Mouse (Mus musculus) G1E-ER4 (cell line): ENCODE results near the gene BC035044. TPM values are rescaled to one million over a fixed set of nuclear protein-coding genes. Genes with fewer than 3 reads are reported as not detected.

Source experiments
- GATA1 ChIP-seq: IDR thresholded peaks from one replicate; pipeline ENCODE4 v1.8.0; 2012; ENCODE audit warnings: low read length, inconsistent platforms
- polyA plus RNA-seq: library from polyadenylated mRNA; stranded (reverse); fragments of >175 nt; gene quantifications from 2 replicates; pipeline ENCODE4 v1.2.3, GENCODE M21; 2012

The BC035044 gene
- polyA plus RNA-seq, 1 experiment, result not detected

GRCm38 (mm10) chr6:128802999-128803857 lies 87.7 kb downstream of the BC035044 start:
- TF ChIP-seq GATA1, result no peak

DNA sequence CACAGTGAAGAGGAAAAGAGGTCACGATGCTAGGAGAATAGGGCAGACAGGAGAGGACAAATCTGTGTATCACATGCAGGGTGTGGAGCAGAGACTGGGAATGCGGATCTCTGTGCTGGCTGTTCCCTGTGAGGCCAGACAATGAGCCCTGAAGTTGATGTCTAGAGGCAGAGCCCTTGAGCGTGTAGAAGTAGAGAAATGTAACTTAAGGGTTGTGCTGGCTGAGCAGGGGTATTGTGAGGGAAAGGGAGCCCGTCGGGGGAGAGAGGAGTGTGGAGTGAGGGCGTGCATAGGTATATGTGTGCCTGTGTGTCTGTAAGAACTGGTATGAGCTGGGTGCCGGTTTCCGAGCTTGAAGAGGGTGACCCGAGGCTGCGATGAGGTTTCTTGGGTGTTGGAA lies 88.4 kb downstream of the BC035044 start:
- TF ChIP-seq GATA1, result no peak

GRCm38 (mm10) chr6:128799896-128800270 lies 91.0 kb downstream of the BC035044 start:
- no peak for TF ChIP-seq GATA1

Other genes starting within 250 kb of the BC035044 start
- gene Clec2h, start 228.7 kb downstream of the BC035044 start, polyA plus RNA-seq, result not detected in 2 replicates
- gene Klrb1, start 168.1 kb downstream of the BC035044 start, polyA plus RNA-seq, result not detected in 2 replicates
- not detected in 2 replicates for gene Klrb1c, start 101.9 kb downstream of the BC035044 start, polyA plus RNA-seq
- gene Gm44511, start 64.8 kb downstream of the BC035044 start, polyA plus RNA-seq, result not detected in 2 replicates
- not detected in 2 replicates for gene Klrb1b, start 64.8 kb downstream of the BC035044 start, polyA plus RNA-seq
- not detected in 2 replicates for gene Clec2i, start 3.5 kb downstream of the BC035044 start, polyA plus RNA-seq
- not detected in 2 replicates for gene Clec2g, start 43.3 kb upstream of the BC035044 start, polyA plus RNA-seq
- not detected in 2 replicates for gene Klrb1f, start 154.8 kb upstream of the BC035044 start, polyA plus RNA-seq
- gene Clec2e, start 209.8 kb upstream of the BC035044 start, polyA plus RNA-seq, result not detected in 2 replicates